Mouse (Mus musculus) spleen, adult 12 weeks (tissue): ENCODE measurements around the gene Olfr689.
"Not testable (repeated sequence)": the region's sequence is repeated elsewhere in the genome, so short reads cannot be mapped to it uniquely, and the experiment has no call there.

Source experiments
- DNase-seq: peaks from one replicate; pipeline ENCODE4 v3.0.0; 2022; ENCODE audit warnings: low spot score

Gene Olfr689

GRCm38 (mm10) chr7:105310865-105311264 lies at the start of gene Olfr689:
Gene Olfr689, plus strand, starts transcription at chr7:105311165.
- DNase-seq: no peak

DNA sequence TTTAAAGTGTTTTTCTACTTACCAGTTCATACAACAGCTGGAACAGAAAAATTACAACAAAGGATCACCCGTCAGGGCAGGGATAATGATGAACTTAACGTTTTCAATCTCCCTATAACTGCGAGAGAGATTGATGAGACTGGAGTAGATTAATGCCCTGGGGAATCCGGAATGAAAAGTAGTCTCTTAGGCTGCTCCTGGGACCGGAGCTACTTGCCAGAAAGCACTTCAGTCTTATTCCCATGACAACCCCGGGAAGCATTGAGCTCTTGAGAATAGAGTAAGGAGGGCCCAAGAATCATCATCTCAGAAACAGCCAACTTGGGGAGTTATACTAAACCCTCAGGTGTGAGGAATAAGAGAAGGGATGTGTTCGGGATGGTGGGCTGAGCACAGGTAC lies 38.5 kb upstream of the Olfr689 start:
- DNase-seq: no peak

DNA sequence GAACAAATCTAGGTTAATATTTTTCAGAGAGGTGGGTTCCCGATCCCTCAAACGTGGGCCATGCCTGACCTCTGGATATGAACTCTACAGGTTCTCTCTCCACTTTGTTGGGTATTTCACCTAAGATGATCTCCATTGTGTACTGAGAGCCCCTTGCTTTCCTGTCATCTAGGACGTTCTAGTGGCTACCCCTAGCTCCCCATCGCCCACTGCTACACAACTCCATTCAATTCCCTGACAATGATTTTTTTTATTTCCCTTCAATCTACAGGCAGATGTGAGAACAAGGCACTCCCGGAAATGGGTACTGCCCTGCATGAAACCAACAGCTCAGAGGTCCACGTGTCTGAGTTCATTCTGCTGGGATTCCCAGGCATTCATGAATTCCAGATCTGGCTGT lies 23.2 kb upstream of the Olfr689 start, which contains the start of gene Olfr688:
Gene Olfr688, plus strand, starts transcription at position 301 of the 400 bp plus-strand sequence.
- no peak for DNase-seq

DNA sequence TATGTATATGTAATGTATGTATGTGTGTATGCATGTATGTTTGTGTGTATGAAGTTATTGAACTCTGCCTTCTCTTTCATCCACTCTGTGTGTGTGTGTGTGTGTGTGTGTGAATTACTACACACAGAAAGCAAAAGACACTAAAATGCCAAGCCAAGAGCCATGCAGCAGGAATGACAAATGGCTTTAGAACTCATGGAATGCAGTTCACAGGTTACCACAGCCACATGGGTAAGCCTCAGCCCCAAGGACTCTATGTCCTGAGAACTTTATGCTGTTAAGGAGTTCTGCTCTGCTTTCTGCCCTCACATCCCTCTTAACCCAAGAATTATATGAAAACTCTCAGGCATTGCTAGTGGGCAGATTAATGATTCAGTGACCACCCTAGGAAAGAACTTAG lies 20.9 kb upstream of the Olfr689 start:
- DNase-seq: no peak

GRCm38 (mm10) chr7:105325302-105325701 lies 14.3 kb downstream of the Olfr689 start:
- no peak for DNase-seq

GRCm38 (mm10) chr7:105334004-105334403 lies 23.0 kb downstream of the Olfr689 start, which contains the start of gene Olfr690:
Gene Olfr690, minus strand, starts transcription at chr7:105334104.
- DNase-seq: no peak

DNA sequence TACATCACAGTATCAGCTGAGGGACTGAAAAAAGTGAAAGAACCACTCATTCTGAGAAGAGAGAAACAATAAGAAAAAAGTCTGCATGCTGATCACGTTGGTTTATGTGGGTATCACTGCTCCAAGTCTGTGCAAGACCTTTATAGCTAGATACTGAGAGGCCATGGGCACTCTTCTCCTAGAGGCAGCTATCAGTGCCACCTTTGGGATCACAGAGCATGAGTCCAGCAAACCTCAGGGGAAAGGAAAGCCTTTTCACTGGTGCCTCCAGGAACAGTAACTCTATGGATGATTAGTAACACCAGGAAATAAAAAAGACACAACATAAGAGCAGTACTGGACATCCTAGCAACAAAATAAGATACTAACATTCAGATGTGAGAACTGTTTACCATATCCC lies 31.2 kb downstream of the Olfr689 start, which contains the start of gene Olfr691:
Gene Olfr691, minus strand, starts transcription at position 101 of the 400 bp plus-strand sequence.
- no peak for DNase-seq

GRCm38 (mm10) chr7:105342752-105343151 lies 31.8 kb downstream of the Olfr689 start:
- no peak for DNase-seq

DNA sequence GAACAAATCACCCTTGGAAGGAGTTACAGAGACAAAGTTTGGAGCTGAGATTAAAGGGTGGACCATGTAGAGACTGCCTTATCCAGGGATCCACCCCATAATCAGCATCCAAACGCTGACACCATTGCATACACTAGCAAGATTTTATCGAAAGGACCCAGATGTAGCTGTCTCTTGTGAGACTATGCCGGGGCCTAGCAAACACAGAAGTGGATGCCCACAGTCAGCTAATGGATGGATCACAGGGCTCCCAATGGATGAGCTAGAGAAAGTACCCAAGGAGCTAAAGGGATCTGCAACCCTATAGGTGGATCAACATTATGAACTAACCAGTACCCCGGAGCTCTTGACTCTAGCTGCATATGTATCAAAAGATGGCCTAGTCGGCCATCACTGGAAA lies 45.1 kb downstream of the Olfr689 start:
- not testable (repeated sequence) for DNase-seq

GRCm38 (mm10) chr7:105356487-105356886 lies 45.5 kb downstream of the Olfr689 start:
- not testable (repeated sequence) for DNase-seq

DNA sequence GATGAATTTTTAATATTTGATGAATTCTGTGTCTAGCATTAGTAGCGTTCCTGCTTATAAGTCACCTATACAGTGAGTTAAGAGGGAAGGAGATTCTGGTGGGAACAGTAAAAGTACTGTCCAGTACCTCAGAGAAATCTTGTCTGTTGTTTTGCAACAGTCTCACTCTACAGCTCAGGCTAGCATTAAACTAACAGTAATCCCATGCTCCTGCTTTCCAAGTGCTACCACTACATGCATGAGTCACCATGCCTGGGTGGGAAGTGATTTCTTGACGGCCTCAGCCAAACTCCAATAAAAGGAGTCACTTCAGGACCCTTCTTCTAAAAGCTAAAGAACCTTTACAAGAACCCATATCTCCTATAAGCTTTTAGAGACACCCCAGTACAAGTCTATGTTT lies 50.7 kb downstream of the Olfr689 start:
- DNase-seq: no peak

DNA sequence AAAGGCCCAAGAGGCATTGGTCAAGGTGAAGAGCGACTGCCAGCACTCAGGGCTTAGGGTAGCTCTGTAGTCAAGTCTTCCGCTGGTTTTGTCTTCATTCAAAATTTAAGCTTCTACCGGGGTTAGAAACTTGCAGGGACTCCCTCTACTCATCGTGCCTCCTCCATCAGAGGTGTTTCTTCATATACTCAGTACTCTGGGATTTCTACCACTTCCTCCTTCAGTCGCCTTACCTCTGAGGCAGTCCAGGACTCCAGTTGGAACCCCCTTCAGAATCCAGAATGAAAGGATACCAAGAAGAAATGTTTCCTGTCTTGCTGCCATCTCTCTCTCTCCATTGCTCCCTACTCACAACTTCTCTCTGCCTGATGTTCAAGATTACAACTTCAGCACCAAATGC lies 56.3 kb downstream of the Olfr689 start:
- DNase-seq: no peak

DNA sequence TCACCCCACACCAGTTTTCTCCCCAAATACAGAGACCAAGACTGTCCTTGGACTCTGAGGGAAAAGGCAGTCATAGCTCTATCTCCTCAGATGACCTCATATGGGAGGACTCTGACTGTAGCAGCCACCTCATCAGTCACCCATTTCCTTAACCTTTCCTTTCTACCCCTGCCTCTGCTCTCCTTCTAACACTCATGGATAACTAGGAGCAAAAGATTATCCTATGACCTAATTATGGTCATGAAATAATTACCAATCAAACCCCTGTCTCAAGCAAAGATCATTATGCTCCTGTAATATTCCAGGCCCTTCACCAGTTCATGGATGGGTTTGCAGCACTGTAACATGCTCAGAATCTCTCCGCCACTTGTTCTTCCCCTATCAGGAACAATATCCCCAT lies 57.0 kb downstream of the Olfr689 start, which contains the start of gene Olfr692:
Gene Olfr692, plus strand, starts transcription at position 301 of the 400 bp plus-strand sequence.
- no peak for DNase-seq

- no peak for DNase-seq
Observed at GRCm38 (mm10) chr7:105368521-105368920, 57.6 kb downstream of the Olfr689 start.
